Mouse (Mus musculus) CD8-positive naive resting alpha-beta T cell, adult 2 months (primary cell): ENCODE measurements around the gene Ankle2.
A peak's percentile ranks its signal among the peaks of the same experiment; 100 is the strongest.

Source experiments
- DNase-seq, 2 experiments: peaks; one replicate each; pipeline ENCODE4 v3.0.0; 2022; ENCODE audit warnings: low read depth in 2 of 2, low spot score in 2 of 2

The Ankle2 gene

GRCm38 (mm10) chr5:110230780-110231461, at the start of gene Ankle2:
Gene Ankle2, plus strand, starts transcription at chr5:110231004.
- DNase-seq = peak; percentile 91 to 95

GRCm38 (mm10) chr5:110181716-110182115, 49.1 kb upstream of the Ankle2 start:
- no peak for DNase-seq

GRCm38 (mm10) chr5:110203164-110203895, 27.5 kb upstream of the Ankle2 start:
- peak; percentile 1 to 2 for DNase-seq

GRCm38 (mm10) chr5:110204777-110205176, 26.0 kb upstream of the Ankle2 start:
- DNase-seq = peak in 1 of 2 experiments; percentile 1

- DNase-seq = no peak
Observed at GRCm38 (mm10) chr5:110211312-110211711, 19.5 kb upstream of the Ankle2 start.

GRCm38 (mm10) chr5:110216780-110217179, 14.0 kb upstream of the Ankle2 start:
- no peak for DNase-seq

GRCm38 (mm10) chr5:110220331-110220730, 10.5 kb upstream of the Ankle2 start:
- DNase-seq = no peak

GRCm38 (mm10) chr5:110222757-110223156, 8.0 kb upstream of the Ankle2 start:
- no peak for DNase-seq

GRCm38 (mm10) chr5:110225056-110225455, 5.7 kb upstream of the Ankle2 start:
- DNase-seq = no peak

GRCm38 (mm10) chr5:110227336-110227883, 3.4 kb upstream of the Ankle2 start:
- no peak for DNase-seq

- no peak for DNase-seq
Observed at GRCm38 (mm10) chr5:110230401-110230779, 414 bp upstream of the Ankle2 start.

GRCm38 (mm10) chr5:110231638-110232037, 834 bp downstream of the Ankle2 start:
- peak in 1 of 2 experiments; percentile 1 for DNase-seq

- DNase-seq = no peak
Observed at GRCm38 (mm10) chr5:110232346-110232745, 1.5 kb downstream of the Ankle2 start.

- no peak for DNase-seq
Observed at GRCm38 (mm10) chr5:110244091-110244490, 13.3 kb downstream of the Ankle2 start.

GRCm38 (mm10) chr5:110266941-110267340, 36.1 kb downstream of the Ankle2 start:
- DNase-seq = no peak

- peak; percentile 77 to 82 for DNase-seq
Observed at GRCm38 (mm10) chr5:110269141-110270101, 38.6 kb downstream of the Ankle2 start, which contains the start of gene Pgam5. Gene Pgam5, minus strand, starts transcription at chr5:110269913.

- no peak for DNase-seq
Observed at GRCm38 (mm10) chr5:110270242-110270641, 39.4 kb downstream of the Ankle2 start.

GRCm38 (mm10) chr5:110274147-110274546, 43.3 kb downstream of the Ankle2 start:
- DNase-seq = no peak

- DNase-seq = no peak
Observed at GRCm38 (mm10) chr5:110274846-110275245, 44.0 kb downstream of the Ankle2 start.

- DNase-seq = no peak
Observed at GRCm38 (mm10) chr5:110276391-110276790, 45.6 kb downstream of the Ankle2 start.

- no peak for DNase-seq
Observed at GRCm38 (mm10) chr5:110276910-110277309, 46.1 kb downstream of the Ankle2 start.
